Mouse (Mus musculus): ENCODE data around the gene Nrxn3.

Gene Nrxn3

DNA sequence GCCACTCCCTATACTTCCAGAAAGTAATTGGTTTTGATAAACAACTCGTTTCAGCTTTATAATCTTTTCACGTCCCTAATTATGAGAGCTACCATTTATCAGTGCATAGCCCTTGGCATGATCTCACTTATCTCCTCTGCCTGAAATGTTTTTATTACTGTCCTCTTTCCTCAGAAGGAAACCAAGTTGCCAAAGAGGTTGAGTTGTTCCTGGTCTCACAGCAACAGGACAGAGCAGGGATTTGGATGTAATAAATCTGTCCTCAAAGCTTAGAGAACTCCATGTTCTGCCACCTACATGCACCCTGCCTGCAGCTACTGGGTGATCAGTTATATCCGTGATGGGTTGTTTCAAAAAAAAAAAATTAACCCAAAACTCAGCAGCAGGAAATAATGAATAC, 1113.6 kb downstream of the Nrxn3 start:
- no peak for DNase-seq

DNA sequence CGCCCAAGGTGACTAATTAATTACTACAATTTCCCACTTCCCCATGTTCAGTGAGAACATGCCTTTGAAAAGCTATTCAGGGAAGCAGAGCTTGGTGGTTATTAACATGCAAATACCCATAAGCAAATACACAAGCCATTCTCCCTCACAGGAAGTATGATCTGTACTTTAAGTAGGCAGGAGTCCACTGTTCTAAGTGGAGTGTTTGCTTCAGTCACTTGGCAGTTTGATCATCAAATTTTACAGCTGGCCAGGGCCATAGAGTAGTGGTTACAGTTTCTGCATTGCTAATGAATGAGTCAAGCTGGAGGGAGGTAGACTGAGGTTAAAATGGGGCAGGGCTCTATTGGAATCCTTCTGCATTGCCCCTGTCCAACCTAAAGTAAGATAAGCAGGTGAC, 1120.2 kb downstream of the Nrxn3 start:
- DNase-seq, result no peak

DNA sequence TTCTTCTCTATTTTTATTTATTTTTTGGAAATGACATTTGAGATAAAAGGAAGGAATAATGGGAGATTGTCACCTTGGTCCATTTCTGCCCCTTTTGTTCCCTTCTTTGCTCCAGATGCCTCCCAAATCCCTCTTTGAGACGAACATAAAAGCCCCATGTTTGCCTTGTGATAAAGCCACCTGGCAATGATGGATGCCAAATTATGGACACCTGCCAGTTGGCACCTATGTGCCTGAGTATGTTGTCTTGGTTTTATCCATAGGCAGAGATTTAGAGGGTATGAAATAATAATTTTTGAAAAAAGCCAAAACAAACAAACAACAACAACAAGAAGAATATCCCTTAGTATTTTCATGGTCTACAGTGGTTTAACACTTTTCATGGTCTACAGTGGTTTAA, 1125.4 kb downstream of the Nrxn3 start:
- DNase-seq, result no peak

DNA sequence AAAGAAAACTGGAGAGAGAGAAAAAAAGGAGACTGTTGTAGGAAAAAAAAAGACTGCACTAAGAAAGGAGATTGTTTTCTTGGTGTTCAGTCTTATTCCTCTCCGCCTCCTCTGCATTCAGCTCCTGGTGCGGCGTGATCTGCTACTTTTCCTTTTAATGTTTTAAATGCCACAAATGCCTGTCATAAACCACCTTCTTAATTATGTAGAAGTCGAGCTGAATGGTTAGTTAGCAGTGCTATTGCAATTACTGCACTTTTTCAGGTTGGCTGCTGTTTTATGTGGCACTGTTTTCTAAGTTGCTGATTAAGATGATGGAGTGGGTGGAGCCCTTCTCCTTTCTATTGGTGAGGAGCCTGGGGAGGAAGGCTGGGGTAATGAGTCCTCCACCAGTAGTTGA, 1131.7 kb downstream of the Nrxn3 start:
- no peak for DNase-seq

DNA sequence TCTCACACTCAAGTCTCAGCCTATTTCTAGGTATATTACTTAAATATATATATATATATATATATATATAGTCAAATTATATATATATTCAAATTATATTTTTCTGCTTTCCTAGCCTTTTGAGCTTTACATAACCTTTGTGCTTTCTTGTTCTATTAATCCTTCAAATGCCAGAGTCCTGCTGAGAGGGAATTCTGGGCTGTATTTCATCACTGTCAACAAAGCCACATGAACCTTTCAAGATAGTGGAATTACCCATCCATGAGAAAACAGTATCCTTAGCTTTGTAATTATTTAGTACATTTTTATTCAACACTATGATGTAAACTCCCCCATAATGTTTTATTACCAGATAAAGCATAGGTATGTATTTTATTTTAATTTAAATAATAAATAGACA, 1144.4 kb downstream of the Nrxn3 start:
- DNase-seq, result no peak

DNA sequence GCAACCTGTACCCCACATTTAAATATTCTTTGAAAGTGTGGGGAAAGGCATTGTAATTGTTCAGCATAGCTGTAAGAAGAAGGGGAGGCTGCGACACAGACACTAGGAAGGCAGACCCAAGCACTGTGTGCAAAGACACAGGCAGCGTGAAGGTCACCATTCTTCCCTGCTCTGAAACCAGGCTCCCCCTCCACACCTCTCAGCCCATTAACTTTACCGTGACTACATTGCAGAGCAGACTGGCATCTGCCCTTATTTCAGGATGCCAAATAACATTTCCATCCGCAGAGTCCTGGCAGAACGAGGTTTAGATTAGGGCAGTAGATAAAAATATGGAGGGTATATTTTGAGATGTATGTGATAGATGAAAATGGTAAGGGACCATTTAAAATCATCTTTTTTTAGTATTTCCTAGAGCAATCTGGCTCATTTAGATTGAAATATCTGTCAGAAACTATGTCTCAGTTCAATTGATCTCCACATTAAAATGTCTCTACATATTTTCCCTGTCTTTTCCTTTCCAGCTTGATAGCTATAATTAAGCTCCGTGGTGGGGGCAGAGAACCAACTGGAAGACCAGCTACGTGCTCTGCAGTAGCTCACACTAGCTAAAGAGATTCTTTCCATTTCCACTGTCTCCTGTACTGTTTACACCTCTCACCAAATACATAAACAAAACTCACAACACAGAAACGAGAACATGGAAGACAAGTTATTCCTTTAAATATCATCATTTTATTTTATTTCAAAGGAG, 1160.1 kb downstream of the Nrxn3 start:
- DNase-seq, result no peak

DNA sequence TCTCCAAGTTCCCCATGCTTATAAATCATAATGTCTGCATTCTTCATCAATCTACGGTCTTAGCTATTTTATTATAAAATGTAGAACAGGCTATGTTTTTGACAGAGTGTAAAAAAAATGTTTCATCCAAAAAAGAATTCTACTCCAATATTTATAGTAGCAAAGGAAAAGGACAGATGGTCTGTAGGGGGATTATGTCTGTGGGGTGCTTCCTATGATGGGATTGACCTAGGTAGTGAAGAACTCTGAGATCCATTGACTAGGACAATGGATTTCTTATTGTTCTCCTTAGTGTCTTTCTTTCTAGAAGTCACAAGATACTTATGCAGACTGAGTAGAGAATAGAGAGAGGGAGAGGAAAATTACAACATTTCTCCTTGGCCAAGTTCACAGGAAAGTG, 1161.9 kb downstream of the Nrxn3 start:
- DNase-seq, result no peak

DNA sequence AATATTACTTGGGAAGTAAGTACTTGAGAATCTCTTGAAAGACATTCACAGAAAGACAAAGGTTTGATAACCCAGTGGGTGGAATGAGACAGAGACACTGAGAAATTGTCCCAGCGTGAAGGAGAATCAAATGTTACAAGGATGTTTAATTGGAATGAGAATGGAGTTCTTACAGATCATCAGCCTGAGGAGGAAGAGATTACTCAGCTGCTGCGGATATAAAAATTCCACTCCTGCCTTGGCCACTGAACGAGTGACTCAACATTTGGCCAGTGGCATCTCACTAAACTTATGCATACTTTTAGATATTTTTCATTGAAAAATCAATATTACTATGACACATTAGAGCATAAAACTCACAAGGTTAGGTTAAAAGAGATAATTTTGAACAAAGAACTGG, 1166.0 kb downstream of the Nrxn3 start:
- no peak for DNase-seq

DNA sequence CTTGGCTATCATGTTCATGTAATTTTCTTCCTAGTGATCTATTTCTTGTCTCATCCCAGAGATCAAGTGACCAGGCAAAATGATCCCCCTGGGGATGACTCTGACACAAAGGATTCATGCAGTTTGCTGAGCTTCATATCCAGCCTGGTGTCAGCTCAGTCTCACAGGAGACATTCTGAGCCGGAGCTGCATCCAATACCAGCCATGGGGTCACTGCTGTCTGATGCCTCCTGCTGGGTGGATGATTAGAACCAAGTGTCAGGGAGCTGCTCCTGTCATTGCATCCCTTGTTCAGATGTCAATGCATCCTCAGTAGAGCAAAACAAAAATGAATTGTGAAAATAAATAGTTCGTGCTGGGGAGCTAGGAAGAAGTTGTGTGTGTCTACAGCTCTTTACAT, 1174.2 kb downstream of the Nrxn3 start:
- DNase-seq, result no peak

DNA sequence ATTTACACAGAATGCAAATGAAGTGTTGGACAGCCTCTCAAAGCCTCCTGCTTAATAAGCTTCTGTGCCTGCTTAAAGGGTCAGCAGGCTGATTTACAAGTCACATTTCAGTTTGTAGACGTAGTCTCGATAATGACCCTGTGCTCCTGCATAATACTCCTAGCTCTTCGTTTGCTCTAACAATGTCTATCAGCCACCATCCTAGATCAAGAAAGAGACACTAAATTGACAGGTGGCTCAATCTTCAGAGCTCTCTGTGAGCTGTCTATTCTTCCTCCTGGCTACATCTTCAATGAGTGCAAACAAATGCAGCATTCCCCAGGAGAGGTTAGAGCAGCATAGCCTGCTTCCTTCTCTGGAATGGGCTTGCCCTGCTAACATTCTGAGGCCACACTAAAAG, 1186.9 kb downstream of the Nrxn3 start:
- DNase-seq, result no peak

DNA sequence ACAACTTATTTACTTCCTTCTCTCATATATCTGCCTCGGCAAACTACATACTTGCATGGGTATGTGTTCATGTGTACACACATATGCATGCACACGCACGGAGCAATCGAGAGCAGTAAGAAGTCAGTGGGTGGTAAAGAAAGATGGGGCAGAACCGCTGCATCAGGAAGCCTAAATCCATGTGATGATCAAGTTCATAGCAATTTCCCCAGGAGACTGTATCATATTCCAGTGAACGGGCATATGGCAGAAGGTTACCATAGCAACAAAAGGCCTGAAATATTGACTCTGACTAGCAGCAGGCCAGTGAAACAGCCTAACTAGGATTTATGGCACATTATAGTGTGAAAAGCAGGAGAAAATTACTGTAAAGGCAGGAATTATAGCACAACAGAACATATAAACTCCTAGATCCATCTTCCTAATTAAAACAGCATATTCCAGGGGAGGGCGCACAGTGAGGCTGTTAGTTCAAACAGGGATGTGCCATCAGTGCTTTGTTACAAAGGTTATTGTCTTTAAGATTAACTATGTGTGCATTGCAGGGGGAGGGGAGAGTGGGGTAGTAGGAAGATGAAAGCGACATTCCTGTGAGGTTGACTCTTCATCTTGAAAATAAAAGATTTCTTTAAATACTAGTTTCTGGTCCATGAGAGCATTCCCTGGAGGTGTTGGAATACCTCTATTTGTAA, 1195.6 kb downstream of the Nrxn3 start:
- DNase-seq, result no peak

DNA sequence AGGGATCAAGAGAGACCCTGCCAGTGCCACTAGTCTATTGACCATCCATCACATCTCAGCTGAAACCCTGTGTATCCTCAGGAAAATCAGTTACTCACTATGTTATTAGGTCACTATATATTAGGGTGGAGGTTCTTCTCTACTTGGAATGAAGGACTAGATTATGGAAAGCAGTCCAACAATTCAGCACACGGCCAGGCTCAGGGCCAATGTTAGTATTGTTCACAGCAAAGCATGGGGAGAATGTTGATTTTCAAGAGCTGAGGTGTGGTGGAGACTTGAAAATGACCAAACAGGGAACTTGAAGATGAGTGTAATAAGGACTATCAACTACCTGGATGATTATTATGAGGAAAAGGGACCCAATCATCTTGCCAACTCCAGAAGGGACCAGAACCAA, 1209.7 kb downstream of the Nrxn3 start:
- DNase-seq, result no peak

DNA sequence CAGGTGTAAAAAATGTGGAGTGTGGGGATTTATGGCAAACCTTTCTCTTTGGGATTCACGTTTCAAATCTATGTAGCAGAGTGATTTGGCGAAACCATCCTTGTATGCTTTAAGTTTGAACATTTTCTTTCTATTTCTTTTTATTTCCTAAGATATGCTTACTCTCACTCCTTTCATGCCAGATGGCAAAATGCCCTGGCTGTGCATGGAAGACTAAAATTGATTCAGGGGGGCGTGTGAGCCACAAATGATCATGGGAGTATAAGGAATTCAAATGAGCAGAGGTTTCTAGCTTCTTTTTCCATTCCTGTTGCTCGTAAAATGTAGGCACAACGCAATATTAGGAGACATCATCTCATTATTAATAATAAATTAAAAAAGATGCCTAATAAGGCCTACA, 1211.0 kb downstream of the Nrxn3 start:
- DNase-seq, result no peak

DNA sequence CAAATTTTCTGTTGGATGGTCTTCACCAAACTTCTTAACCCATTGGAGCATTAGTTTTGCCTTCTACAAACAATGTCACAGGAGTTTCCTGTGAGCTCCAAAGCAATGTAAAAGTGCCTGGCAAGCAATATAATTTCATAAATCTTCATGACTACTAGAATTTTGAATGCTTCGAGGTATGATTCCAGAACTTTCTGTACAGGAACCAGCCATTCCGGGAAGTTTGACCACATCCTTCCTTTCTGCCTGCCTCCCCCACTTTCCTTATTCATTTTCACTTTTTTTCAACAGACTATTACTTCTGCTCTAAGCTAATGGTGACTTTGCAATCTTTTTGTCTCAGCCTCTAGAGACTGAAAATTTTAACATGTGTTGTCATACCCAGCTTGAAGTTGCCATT, 1218.1 kb downstream of the Nrxn3 start:
- no peak for DNase-seq

DNA sequence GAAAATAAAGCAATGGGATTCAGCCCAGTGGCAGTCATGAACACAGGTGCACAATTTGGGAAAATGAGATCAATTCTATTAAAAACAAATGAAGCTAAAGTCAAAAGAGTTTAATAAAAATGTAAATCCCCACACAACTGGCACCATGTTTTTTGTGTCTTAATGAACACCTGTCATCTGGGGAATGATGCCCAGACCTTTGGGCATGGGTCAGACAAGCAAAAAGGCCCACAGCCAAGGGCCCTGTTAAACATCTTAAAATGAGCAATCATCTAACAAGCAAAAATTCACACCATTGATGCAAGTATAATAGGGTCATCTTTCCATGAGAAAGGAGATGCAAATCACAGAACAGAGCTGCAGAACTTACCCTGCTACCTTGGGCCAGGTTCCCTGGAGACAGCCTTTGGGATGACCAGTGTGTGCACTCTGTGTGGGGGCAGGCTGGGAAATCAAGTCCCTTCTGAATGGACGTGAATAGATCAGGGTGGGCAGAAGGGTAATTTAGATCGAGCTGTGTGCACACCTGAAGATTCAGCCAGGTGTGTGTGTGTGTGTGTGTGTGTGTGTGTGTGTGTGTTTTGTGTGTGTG, 1223.3 kb downstream of the Nrxn3 start:
- DNase-seq, result no peak

DNA sequence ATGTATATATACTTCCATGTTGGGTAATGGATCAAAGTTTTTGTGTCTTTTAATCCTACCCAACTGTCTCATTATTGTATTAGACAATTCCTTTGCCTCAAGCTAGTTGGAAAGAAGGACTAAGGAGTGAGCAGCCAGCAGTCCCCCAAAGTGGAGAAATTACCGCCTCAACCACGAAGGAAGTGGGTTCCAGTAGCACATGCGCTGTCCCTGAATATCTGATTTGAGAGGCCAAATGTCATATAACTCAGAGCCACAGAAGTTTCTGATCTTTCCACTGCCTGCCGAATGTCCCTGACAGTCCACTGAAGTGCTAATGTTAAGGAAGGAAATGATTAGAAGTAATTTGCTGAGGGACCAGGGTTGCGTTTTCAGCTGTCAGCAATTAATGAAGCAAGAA, 1223.8 kb downstream of the Nrxn3 start:
- no peak for DNase-seq

DNA sequence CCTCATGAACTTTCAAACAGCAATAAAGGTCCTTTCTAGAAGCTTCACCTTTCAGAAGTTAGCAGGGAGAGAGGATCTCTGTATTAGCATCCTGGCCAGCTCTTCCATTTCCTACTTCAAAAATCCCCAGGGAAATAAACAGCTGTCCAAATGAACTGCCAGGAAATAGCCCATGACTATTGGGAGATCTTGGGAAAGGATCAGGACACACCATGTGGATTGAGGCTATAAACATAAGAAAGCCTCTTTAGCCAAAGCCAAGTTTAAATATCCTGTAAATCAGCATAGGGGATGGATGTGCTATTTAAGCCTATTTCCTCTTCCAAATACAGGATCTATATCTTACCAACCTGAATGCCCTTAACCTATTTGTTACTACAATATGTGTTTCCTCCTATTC, 1230.6 kb downstream of the Nrxn3 start:
- DNase-seq, result no peak

DNA sequence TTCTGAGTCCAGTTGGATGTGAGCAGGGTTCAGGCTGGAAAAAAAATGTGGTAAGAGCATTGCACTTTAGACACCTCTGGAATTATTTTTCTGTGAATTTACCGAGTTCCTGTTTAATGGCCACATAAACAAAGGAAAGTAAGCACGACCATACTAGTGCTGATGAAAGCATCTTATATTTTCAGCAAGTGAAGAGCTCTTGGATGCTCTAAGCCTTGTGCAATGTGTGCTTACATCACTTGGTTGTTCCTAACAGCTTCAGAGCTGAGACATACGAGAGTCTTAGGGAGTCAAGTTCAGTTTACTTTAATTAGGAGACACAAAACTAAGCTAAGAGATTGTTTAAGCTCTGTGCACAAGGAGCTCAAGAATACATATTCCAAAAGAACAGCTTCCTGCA, 1231.0 kb downstream of the Nrxn3 start:
- no peak for DNase-seq

DNA sequence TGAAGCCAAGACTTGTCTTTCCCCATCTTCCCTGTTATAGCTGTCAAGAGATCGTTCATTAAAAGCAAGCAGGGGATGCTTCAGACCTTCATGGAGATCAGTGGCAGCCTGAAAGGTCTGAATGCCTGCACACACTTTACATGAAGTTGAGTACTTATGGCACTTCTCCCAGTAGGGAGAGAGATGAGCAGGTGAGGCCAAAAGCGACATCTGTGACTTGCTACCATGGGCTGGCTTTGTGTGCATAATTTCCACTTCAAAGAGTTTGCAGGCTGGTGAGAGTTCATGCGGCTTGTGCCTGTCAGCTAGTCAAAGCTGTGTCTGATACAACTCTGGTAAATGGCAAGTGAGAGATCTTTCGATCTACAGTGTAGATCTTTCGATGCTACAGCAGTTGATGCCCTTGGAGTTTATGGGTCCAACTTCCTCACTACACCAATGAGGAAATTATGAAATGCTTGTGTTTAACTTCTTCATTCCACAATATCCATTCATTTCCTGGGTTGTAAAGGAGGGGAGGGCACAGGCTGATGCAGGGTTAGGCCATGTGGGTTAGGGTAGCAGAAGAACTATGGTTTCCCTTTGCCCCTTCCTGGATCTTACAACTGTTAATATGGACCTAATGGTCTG, 1231.9 kb downstream of the Nrxn3 start:
- DNase-seq, result no peak

DNA sequence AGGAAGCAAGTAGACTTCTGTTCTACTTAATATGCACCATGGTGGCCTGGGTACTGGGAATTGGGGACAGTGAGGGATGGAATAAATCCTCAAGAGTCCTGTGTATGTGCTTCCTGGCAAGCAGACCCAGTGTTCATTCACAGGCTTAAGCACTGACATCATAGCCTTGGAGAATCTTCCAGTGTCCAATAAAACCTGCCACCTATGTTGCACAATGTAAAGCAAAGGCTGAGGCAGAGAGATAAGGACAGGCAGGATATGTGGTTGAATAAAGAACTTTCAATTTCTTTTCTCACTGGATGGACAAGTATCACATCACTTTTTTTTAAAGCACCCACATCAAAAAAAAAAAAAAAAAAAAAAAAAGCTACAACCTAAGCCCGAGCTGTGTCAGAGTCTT, 1240.4 kb downstream of the Nrxn3 start:
- DNase-seq, result no peak

DNA sequence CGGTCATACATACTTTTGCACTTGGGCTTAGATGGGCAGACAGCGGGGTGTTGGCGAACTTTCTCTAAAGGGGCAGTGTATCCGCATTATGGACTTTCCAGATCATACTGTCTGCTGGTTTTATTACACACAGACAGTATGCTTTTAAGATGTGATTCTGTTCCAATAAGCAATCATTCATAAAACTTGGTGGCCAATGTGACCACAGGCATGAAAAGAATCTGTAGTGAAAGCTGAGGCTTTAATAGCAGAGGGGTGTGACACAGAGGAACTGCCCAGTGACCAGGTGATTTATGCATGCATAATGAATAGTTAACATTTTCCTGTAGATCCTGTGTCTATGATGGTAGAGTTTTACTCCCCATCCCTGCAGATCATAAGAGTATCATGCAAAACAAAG, 1254.0 kb downstream of the Nrxn3 start:
- no peak for DNase-seq

DNA sequence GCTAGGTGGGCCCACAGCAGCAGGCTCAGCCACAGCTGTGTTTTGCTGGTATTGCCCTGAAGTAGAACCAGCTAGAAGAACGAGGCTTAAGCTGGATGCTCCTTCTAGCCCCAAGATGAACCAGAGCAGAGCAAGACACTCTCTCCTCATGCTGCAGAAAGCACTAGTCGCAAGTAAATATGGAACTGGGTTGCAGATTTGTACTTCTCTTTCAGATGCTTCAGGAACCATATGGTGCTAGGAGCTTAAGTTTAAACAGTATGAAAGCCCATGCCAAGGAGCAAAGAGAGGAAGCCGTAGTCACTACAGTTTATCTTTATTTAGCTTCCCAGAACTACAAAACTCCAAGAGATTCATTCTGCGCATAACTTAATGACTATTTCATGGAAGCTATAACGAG, 1254.8 kb downstream of the Nrxn3 start:
- DNase-seq, result no peak

DNA sequence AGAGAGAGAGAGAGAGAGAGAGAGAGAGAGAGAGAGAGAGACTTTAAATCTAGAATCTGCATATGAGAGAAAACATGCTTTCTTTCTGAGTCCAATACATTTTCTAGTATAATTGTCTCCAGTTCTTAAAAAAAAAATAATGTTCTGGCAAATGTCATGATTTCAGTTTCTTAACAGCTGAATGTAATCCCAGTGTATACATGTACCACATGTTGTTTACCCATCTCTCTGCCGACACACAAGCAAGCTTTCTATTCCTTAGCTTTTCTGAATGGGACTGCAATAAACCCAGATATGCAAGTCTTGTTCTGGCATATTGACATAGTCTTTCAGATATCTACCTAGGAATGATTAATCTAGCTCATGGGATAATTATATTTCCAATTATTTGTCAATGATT, 1256.5 kb downstream of the Nrxn3 start:
- no peak for DNase-seq

DNA sequence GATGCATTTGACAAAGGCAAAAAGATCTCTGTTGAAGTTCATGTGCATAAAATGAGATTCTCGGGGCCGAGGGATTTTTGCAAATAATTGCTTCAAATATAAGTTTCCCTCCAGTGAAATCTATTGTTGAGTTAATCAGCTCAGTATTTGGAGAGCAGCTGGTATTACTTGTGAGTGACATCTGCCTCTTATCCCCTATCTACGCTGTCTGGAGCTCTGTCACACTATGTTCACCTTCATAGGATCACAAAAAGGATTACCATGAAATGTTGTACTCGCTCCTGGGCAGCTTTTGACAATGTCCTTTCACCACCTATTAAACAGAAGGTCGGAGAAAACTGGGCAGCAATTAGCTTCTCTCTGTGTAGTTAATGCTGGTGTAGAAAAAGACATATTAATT, 1259.8 kb downstream of the Nrxn3 start:
- DNase-seq, result no peak
